Mouse (Mus musculus): Measurements from ENCODE around the gene E330009J07Rik.

Gene E330009J07Rik

GRCm38 (mm10) chr6:40436047-40436483 lies at the start of gene E330009J07Rik:
Gene E330009J07Rik (minus strand): TSS chr6:40436135.
- peak; percentile 89 for DNase-seq

DNA sequence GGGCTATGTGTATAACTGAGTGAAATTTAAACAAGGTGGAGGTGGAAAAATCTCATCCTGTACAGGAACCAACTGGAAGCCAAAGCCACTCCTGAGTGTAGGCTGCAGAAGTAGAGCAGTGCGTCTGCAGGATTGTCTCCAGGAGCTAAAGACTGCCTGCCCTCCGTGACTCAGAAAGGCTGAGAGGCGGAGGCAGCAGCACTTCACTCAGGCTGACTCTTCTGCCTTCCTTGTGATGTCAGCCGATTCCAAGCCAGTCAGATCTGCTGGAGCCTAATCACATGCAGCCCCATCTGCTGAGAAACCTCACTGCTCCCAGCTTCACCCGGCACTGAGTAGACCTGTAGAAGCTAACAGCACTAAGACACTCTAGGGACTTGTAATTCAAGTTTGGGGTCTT lies 46.4 kb upstream of the E330009J07Rik start:
- DNase-seq: no peak

GRCm38 (mm10) chr6:40479705-40480104 lies 43.8 kb upstream of the E330009J07Rik start:
- DNase-seq: peak; percentile 34

GRCm38 (mm10) chr6:40476132-40476531 lies 40.2 kb upstream of the E330009J07Rik start:
- DNase-seq: no peak

- peak; percentile 38 for DNase-seq
Measured at GRCm38 (mm10) chr6:40471720-40472010, 35.7 kb upstream of the E330009J07Rik start.

- peak; percentile 96 for DNase-seq
Measured at GRCm38 (mm10) chr6:40470916-40471719, 35.2 kb upstream of the E330009J07Rik start, which contains the start of gene Ssbp1. Gene Ssbp1 (plus strand): TSS chr6:40471352.

DNA sequence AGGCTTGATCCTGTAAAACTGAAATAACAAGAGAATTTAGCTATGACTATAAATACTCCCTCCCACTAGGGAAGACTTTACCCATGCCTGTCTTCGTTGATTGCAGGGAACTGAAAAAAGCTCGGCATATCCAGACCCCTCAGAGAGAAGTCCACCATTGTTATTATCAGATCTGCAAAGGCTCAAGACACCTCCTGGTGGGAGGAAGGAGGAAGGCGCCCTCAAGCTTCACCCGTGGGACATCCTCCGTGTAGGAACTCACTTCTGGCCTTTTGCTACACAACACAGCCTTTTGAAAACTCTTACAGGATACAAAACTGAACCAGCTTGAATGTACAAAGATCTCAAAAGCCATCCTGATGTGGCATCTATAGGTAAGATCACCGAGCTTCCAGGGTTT lies 29.8 kb upstream of the E330009J07Rik start:
- no peak for DNase-seq

- DNase-seq: peak; percentile 61
Measured at GRCm38 (mm10) chr6:40454436-40455041, 18.6 kb upstream of the E330009J07Rik start.

- no peak for DNase-seq
Measured at GRCm38 (mm10) chr6:40448626-40449025, 12.7 kb upstream of the E330009J07Rik start.

GRCm38 (mm10) chr6:40443281-40443928 lies 7.5 kb upstream of the E330009J07Rik start:
- no peak for DNase-seq

GRCm38 (mm10) chr6:40441755-40442154 lies 5.8 kb upstream of the E330009J07Rik start:
- DNase-seq: no peak

DNA sequence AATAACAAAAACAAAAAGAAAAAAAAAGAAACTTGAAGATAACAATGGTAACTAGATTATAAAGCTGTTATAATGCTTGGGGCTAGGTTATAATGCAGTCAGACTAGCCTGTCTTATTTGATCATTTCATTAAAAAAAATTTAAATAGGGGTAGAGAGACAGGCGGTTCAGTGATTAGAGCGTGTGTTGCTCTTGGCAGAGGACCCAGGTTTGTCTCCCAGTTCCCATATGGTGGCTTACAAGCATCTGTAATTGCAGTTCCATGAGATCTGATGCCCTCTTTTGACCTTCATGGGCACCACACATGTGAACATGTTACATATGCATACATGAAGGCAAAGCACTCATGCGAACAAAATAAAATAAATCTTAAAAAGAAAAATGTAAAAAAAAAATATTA lies 5.3 kb upstream of the E330009J07Rik start:
- DNase-seq: no peak

DNA sequence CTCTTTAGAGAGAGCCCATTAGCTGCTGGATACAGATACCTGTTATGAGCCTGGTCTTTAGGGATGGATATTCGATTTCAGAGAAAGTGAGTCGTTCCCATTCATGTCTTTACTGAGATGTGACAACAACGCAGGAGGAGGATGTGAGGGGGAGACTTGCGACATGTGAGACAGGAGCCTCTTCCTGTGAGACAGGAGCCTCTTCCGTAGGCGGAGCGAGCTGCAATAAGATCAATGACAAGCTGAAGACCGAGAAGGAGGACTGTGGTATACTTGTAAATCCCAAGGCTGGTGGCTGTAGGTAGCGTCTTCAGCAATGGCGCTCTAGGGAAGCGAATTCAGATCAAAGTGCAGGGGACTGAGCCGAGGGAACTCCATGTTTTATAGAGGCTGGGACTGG lies 3.8 kb upstream of the E330009J07Rik start:
- DNase-seq: no peak

DNA sequence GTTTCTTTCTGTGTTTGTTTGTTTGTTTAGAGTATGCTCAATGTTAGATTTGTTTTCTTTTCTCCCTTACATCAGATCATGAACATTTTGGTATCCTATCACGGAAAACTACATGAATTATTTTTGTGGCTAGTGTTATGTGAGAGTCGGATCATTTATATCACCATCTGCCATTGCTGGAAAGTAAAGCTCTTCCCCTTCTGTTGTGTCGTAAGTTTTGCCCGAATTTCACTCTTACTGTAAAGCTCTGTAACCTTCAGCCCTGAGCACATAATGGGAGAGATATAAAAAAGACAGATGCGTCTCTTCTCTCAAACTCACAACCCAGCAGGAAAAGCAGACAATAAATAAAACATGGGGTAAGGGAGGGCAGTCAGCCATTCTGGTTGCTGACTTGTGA lies 3.0 kb upstream of the E330009J07Rik start, which contains the start of gene Wee2:
Gene Wee2, plus strand, starts transcription at position 153 of the 400 bp plus-strand sequence.
- DNase-seq: no peak

- peak; percentile 75 for DNase-seq
Measured at GRCm38 (mm10) chr6:40435151-40436046, 536 bp downstream of the E330009J07Rik start.

DNA sequence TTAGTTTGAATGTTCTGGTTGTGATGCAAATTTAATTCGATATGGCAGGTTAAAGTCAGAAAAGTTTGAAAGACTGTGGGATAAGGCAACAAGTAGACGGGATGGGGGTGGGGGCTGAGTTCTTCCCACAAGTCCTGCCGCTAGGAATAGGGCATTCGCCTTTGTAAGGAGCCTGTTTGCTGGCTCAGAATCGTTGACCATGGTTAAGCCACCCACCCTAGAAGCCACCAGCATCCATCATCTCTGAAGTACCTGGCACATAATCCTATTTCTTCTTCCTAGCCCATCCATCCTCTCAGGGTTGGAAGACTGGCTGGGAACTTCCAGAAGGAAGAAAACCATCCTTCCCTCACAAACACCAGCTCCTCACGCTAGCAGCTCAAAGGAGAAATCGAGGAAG lies 1.2 kb downstream of the E330009J07Rik start:
- DNase-seq: no peak

DNA sequence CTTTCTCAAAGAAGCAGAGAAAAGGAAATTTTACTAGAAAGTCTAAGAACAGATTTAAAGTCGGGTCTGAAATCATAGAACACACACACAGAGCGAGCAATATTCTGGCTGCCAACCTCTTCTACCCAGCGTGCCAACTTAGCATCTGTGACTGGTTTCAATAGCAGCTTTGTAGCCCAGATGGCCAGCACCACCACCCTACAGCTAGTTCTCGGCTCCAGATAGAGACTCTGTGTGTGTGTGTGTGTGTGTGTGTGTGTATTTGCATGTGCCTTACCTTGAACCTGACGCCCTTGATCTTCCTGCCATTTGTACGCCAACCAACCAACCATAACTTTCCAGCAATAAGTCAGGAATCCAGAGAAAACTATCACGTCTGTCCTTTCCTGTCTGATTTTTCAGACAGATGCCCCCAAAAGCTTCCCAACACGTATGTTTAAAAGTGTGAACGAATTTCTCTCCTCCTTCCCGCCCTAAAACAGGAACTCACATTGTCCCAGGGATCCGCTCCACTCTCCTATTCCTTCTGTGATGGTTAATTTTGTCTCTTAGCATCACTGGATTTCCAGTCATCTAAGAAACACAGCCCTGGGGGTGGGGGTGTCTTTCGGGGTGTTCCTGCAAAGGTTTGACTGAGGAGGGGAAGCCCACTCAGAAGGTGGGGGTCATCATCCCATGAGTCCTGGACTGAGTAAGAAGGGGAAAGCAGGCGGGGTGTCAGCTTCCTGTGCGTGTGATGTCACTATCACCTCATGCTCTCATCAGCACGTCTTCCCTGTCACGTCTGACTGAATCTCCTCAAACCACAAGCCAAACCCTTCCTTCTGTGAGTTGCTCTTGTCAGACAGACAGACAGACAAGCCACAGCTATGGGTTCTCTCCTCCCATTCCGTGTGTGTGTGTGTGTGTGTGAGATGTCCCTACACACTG lies 3.3 kb downstream of the E330009J07Rik start:
- DNase-seq: no peak

DNA sequence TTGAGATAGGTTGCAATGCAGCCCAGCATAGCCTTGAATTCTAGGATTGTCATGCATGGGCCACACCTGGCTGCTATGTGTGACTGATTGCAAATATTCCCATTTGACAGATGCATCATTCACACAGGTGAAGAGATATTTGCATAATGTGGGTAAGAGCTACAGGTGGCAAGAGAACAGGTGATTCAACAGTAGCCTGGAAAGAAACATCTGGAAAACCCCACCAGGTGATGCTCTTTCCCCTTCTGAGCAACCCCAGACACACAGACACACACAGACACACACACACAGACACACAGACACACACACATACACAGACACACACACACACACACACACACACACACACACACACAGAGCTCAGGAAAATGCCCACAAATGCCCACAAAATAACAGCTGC lies 4.1 kb downstream of the E330009J07Rik start:
- DNase-seq: no peak

DNA sequence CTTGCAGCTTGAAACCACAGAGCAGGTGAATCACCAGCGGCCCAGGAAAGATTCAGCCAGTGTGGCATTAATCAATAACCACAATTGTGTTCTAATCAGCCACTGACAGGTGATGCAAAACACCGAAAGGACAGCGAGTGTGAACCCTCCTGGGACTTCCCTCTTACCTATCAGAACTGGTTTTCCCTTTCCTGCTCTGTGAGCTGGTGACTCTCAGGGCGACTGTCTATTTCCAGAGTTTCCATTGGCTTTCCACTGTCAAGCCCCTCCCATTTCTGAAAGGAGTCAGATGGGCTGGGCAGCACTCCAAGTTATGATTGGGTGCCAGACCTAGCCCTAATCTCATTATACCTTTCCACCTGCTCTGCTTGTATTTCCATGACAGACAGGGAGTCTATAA lies 4.6 kb downstream of the E330009J07Rik start:
- DNase-seq: no peak

GRCm38 (mm10) chr6:40430878-40431277 lies 5.1 kb downstream of the E330009J07Rik start:
- DNase-seq: no peak

GRCm38 (mm10) chr6:40430251-40430650 lies 5.7 kb downstream of the E330009J07Rik start:
- no peak for DNase-seq

DNA sequence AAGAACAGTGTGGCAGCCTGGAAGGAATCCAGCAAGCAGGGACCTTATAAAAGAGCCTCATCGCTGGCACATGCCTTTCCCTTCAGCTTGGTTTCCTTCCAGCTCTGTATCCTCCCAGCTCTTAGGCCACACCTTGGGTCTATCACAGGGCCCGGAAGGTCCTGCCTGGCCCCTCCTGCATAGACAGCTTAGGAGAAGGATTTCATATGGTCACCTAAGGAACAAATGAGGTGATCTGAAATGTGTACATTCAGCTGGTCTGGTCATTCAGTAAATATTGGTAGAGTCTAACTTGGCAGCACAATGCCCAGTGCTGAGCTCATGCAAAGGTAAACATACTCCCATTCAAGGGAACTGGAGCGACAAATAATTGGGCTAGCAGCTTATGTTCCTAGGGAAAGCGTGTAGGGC lies 6.4 kb downstream of the E330009J07Rik start:
- no peak for DNase-seq
